8 mouse cellular contexts compared by ENCODE assay signal in genomic region chr11:103016930-103017329, GRCm38 (mm10). TPM values are rescaled to one million over a fixed set of nuclear protein-coding genes. Genes with fewer than 3 reads are reported as not detected.
DNase-seq lines count a peak whose midpoint lies in the region; ATAC-seq lines count a peak whose summit lies in the region.

No protein-coding gene starts in this region.

- DNase-seq in MN1 (ENCODE audit: low spot score), result peak; percentile 96
- DNase-seq in cerebellum, adult 9-10 months, result peak; percentile 97
- DNase-seq in frontal cortex, adult 2 months (ENCODE audit: extremely low spot score in 1 of 2, low spot score in 1 of 2), result peak; percentile 89 to 99
- DNase-seq in layer of hippocampus, postnatal 14 days (ENCODE audit: low spot score in 2 of 2), result peak; percentile 94 to 98
- peak; percentile 99 for DNase-seq in lung, postnatal 14 days
- DNase-seq in retina, adult 2 months (ENCODE audit: low read depth, low spot score), result peak; percentile 81
- peak; percentile 96 to 98 for DNase-seq in thymus, postnatal 36 days

- H3K4me1 ChIP-seq in hindbrain, embryonic 12.5 days, result peaks cover 14% of the 10 kb centered on the region

- peak overlapping the region; percentile 80 for H3K4me3 ChIP-seq in hindbrain, embryonic 12.5 days

- peak overlapping the region; percentile 73 for H3K4me2 ChIP-seq in hindbrain, embryonic 12.5 days (replicated peaks)

- H3K27me3 ChIP-seq in hindbrain, embryonic 12.5 days, result no peaks in the 10 kb centered on the region

- H3K27ac ChIP-seq in hindbrain, embryonic 12.5 days, result peak overlapping the region; percentile 94

- ATAC-seq in hindbrain, embryonic 12.5 days (ENCODE audit: low FRiP score), result peak; percentile 96

- peak overlapping the region; percentile 88 for H3K9ac ChIP-seq in hindbrain, embryonic 12.5 days

- no peaks in the 10 kb centered on the region for H3K9me3 ChIP-seq in hindbrain, embryonic 12.5 days (replicated peaks)

- WGBS in hindbrain, embryonic 12.5 days, result 0% methylated on average over 41 of the region's 41 CpGs

- peaks cover 13% of the 10 kb centered on the region; the same call in 1 of the 2 replicates for H3K36me3 ChIP-seq in hindbrain, embryonic 12.5 days

RNA-seq across cellular contexts. Expression of gene Nmt1, which starts 11.1 kb away (rescaled TPM):
- 78.5 and 81.3 TPM in 2 replicates for polyA plus RNA-seq in frontal cortex, adult 2 months (2012; rRNA removed)
- 38.6 and 40.3 TPM in 2 replicates for polyA plus RNA-seq in hindbrain, embryonic 12.5 days (2016; fragmentation: Nextera tagmentation; extraction: Ambion mirVana)
- 100 to 1,000 TPM; 112 to 113 TPM for total RNA-seq in layer of hippocampus, postnatal 14 days (2021)

RNA-seq across cellular contexts. Expression of gene Dcakd, which starts 11.2 kb away (rescaled TPM):
- polyA plus RNA-seq in frontal cortex, adult 2 months (2012; rRNA removed), result 88.0 and 94.5 TPM in 2 replicates
- polyA plus RNA-seq in hindbrain, embryonic 12.5 days (2016; fragmentation: Nextera tagmentation; extraction: Ambion mirVana), result 160 and 161 TPM in 2 replicates
- total RNA-seq in layer of hippocampus, postnatal 14 days (2021), result 100 to 1,000 TPM; 113 to 128 TPM

Comparison
In these comparisons a context has a peak if more than half of its experiments do, and no peak if none do; other contexts are left out.
1. Peak in every context shown above with its lines: DNase-seq, ATAC-seq, H3K4me3 ChIP-seq and H3K27ac ChIP-seq.